Mouse (Mus musculus) erythroblast, embryonic 14.5 days (primary cell): ENCODE results near the gene Asxl1.

ENCODE experiments used
- GATA1 ChIP-seq: IDR thresholded peaks from 2 replicates; pipeline ENCODE4 v1.6.1; 2012; ENCODE audit warnings: low read length, inconsistent platforms, mixed read lengths
- TAL1 ChIP-seq: IDR thresholded peaks from 3 replicates; pipeline ENCODE4 v1.6.1; 2012; ENCODE audit warnings: low read length, inconsistent platforms, mixed read lengths

DNA sequence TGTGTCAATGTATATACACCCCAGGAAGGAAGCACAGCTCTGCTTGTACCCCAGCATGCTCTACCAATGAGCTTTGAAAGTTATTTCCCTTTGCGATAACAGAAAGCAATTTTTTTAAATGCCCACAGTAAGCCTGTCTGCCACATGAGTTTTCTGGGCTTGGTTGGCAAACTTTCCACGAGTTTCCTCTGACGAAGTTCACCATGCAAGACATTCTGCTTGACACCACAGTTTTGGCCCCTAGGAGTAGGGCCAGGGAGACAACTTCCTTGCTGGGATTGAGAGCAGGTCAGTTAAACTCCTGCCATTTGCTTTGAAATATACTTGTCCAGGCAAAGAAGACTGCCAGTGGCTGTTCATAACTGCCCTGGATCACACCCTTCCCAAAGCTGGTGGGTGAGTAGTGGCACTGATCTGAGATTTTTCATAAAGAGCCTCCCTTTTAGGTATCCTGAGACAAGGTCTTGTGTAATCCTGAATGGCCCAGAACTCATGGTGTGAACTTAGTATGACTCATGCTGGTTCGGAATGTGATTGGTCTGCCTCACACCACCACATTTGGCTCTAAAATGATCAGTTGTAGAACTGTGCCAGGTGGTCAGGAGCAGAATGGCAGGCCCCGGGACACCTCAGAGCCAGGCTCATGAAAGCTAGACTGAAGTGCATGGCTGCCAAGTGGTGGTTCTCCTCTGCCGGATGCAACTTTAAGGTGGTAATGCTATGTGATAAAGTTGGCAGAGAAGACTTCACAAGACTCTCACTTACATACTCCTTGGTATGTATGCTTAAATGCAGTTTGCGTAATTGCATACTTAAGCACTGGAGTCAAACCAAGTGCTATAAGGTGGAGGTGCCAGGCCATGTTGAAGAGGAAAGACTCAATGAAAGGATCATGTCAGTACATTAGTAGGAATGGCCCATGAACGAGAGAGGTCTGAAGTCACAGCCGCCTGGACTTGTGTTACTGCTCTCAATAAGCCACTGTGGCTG, 7.0 kb upstream of the Asxl1 start:
- TF ChIP-seq GATA1 (no peak), TAL1 (no peak)
